Mouse (Mus musculus) regulatory T cell (primary cell): ENCODE measurements around the gene Pfkfb2.
"Not testable (repeated sequence)": the region's sequence is repeated elsewhere in the genome, so short reads cannot be mapped to it uniquely, and the experiment has no call there.

Experiments
- in situ Hi-C: fragments of 300-600 bp; cut with MboI, MseI; formaldehyde crosslinking; loops from one replicate; pipeline ENCODE4 v1.15.1; 2025; ENCODE audit warnings: high pct_unique_total_duplicates

The Pfkfb2 gene

DNA sequence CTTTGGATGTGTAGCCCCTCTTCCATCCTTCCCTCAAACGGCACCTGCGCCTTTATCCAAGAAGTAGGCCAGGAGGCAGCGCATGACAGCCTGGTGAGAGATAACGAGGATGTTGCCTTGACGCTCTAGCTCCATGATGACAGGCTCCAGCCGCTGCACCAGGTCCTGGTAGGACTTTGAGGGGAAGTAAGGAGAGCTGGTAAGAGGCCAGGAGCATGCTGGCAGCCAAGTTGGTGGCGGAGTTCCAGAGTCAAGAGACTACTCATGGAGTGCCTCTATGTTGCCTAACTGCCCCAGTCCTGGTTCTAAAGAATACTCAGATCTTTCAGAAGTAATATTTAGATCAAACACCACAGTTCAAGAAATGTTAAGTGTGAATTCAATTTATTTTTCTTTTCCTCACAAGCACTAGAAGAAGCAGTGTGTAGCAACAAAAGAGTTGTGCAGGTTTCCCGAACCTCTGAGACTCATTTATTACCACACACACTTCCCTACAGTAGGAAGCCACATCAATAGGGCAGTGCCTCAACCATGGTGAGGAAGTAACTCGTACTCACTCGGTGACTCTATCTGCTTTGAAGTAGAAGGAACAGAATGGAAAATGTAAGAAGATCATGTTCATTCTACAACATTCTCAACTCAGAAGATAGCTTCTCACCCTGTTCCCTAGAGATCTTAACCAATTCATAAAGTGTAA, 29.0 kb downstream of the Pfkfb2 start:
- in situ Hi-C loops: loop anchor here (5.0 kb wide), 1 partner anchor 357 kb away; no protein-coding TSS in a partner anchor

GRCm38 (mm10) chr1:130698601-130699000, 30.5 kb downstream of the Pfkfb2 start:
- in situ Hi-C loops: loop anchor here (5.0 kb wide), 1 partner anchor 359 kb away; no protein-coding TSS in a partner anchor

DNA sequence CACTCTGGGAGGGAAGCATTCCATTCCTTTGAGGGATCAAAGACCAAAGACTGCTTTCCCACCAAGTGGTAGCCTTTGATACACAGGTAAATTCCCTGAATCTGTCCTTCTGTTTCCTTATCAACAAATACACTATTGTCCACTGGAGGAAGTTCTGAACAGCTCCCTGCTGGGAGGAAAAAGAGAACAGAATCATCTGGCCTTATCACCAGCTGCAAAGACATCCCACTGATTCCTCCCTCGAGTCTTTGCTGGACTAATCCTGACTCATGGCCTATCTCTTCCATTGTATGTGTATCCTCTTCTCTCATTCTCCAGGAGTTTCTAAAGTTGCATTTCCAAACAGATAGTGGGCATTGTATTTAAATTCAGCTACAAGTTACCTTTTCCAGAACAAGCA, 45.1 kb downstream of the Pfkfb2 start:
- in situ Hi-C loops: no loop called here

GRCm38 (mm10) chr1:130681656-130682413, 47.2 kb downstream of the Pfkfb2 start:
- in situ Hi-C loops: no loop called here

DNA sequence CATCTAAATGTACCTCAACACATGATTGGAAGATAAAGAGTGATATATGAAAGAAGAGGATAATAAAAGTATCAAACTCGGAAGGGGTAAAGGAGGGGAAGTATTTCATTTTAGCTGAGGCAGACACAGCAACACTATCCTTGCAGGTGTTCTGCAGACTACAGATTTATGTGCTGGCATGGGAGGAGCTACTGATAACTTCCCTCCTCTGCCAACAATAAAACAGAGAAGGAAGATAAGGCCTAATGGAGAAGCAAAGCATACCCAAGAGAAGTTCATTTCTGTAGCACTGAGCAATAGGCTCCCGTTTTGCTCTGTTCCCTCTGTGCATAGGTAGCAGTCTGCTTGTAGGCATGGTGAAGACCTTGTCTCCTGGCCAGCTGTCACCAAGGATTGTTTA, 48.0 kb downstream of the Pfkfb2 start:
- in situ Hi-C loops: no loop called here

GRCm38 (mm10) chr1:130678551-130678950, 50.5 kb downstream of the Pfkfb2 start:
- in situ Hi-C loops: no loop called here

- in situ Hi-C loops: not testable (repeated sequence)
Measured at GRCm38 (mm10) chr1:130663576-130663975, 65.5 kb downstream of the Pfkfb2 start.

GRCm38 (mm10) chr1:130661454-130661853, 67.6 kb downstream of the Pfkfb2 start, which contains the start of gene C4bp:
C4bp (minus strand) TSS chr1:130661632.
- in situ Hi-C loops: no loop called here

- in situ Hi-C loops: not testable (repeated sequence)
Measured at GRCm38 (mm10) chr1:130659641-130660040, 69.4 kb downstream of the Pfkfb2 start.

GRCm38 (mm10) chr1:130644103-130644502, 85.0 kb downstream of the Pfkfb2 start:
- in situ Hi-C loops: no loop called here

DNA sequence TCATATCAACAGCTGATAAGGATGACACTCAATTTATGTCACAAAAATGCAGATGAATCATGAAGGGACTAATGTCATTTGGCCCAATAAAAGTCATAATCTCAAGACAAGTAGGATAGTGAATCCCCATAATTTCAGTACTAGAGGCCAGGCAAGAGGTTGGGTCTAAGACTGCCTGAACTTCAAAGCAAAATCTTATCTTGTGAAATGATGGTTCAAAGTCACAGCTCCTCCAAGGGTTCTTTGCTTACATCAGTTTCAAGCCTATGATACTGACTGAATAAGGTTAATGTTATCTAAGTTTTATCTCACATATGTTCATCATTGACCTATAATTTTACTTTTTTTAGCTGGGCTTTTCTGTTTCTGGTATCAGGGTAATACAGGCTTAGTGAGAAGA, 88.1 kb downstream of the Pfkfb2 start:
- in situ Hi-C loops: no loop called here
